Mouse (Mus musculus) CD4-positive, CD25-positive, alpha-beta regulatory T cell, adult 4 months (primary cell): ENCODE measurements at regions not wholly inside any gene's neighbourhood (a gene's known extent, or its start where the extent isn't known, plus 50 kb on each side); places are given as distances from the start of the nearest gene placed in this dataset.

ENCODE experiments used
- ATAC-seq: one replicate; pipeline ENCODE4 v1.8.0; 2017

DNA sequence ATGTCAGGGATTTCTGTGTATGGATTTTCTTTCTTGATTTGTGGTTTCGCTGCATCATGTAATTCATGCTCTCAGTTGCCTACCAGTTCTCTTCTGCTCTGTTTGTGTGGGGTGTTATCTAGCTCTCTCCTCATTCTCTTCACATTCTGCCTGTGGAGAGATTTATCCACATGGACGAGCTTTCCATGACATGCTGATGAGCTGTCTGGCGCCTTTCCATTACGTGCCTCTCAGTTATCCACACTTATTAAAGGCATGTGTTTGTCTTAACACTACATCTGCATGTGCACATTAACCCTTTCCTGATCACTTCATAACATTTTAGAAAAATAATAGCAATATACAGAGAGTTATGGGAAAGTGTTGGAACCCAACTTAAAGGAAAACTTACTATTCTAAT is 106.6 kb upstream of the Negr1 start:
- ATAC-seq = no peak

DNA sequence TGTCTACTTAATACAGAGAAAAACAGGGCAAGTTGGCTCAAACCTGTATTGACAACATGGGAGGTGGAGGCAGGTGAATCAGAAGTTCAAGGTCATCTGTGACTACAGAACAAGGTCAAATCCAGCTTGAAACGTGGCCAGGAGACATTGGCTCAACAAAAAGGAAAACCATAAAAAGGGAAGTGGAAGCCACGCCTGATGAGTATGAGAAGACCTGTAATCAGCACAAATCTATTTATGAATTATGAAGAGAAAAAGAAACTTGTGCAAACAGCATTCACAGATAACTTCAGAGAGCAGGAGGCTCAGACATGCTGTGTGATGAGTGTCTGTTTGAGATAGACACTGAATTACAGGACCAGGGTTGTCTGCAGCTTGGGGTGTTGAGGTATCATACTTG is 98.3 kb upstream of the Negr1 start:
- no peak for ATAC-seq

DNA sequence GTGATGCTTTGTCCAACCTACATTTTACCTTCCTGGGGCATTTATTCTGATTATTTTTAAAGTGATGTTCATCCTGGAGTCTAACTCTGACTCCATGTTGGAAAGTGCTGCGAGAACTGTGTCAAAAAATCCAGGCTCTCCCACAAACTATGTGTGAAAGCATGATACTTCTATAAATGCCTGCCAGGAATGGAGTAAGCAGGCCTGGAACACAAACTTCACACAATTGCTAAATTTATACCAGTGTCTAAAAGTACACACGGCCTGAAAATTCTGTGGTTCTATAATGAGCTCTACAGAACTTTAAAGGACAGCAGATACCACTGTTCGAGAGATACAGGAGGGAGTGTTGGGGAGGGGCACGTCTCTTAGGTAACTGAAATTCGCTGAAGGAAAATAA is 96.0 kb upstream of the Negr1 start:
- no peak for ATAC-seq

DNA sequence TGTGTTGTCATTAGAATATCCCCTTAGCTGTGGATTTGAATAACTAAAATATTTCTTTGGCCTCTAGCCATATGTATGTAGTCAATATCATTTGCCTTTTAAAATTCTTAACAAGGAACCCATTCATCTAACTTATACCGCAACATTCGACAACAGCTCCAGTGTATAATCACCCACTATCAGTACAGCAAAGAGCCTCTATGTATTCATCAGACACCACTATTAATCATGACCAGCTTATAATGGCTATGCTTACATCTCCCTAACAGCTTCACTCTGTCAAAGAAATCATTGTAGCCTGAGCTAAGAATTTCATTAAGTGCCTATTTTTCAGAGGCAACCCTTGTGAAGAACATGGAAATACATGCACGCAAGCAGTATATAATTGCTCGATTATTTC is 88.9 kb upstream of the Negr1 start:
- no peak for ATAC-seq
